Mouse (Mus musculus): ENCODE measurements around the gene Plcb1. TPM values are rescaled to one million over a fixed set of nuclear protein-coding genes. Genes with fewer than 3 reads are reported as not detected.
"Not testable (repeated sequence)": the region's sequence is repeated elsewhere in the genome, so short reads cannot be mapped to it uniquely, and the experiment has no call there.

Plcb1 gene
- total RNA-seq, 2 experiments from 2014 or later, result 180 to 200 TPM

GRCm38 (mm10) chr2:134937666-134938065 is 151.8 kb downstream of the Plcb1 start:
- no peak for DNase-seq (ENCODE audit: low spot score in 2 of 2)
- intact Hi-C loops (cut with DNase I), result no loop called here

GRCm38 (mm10) chr2:134942039-134942438 is 156.2 kb downstream of the Plcb1 start:
- no peak for DNase-seq (ENCODE audit: low spot score in 2 of 2)
- intact Hi-C loops (cut with DNase I), result no loop called here

DNA sequence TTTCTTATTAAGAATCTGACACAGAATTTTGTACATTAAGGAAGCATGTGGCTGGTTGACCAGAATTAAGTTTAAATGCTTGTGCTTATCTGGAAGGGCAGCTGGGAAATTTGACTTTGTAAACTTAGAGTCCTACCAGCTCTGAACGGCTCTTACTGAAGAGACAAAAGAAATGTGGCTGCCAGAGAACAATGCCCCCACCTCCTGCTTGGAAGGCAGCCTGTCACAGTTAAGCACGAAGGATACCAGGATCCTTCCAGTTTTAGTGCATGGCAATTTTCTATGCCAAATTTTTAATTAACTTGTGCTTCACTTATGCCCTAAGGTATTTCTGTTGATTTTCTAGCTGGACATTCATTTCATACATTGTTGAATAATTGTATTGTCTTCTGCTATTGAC is 157.1 kb downstream of the Plcb1 start:
- intact Hi-C loops (cut with DNase I), result no loop called here
- DNase-seq (ENCODE audit: low spot score in 2 of 2), result no peak

- no peak for DNase-seq (ENCODE audit: low spot score in 2 of 2)
- intact Hi-C loops (cut with DNase I), result no loop called here
These were observed 160.5 kb downstream of the Plcb1 start for GRCm38 (mm10) chr2:134946331-134946730.

DNA sequence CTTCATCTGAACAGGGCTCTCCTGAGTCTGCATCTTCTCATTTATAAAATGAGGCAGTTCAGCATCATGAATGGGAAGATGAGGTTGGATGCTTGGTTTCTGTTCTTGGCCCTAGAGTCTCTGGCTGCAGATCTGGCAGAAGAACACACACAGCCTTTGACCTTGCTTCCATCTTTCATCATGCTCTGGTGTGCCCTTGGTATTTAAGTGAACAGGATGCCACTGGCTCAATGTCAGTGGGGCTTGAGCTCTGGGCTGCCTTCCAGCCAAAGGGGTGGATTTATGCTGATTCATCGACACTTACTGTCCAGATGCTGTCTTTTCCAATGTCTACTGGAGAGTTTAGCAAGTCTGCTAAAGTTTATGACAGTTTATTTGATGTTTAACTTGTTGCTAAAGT is 161.0 kb downstream of the Plcb1 start:
- DNase-seq (ENCODE audit: low spot score in 2 of 2), result no peak
- intact Hi-C loops (cut with DNase I), result no loop called here

GRCm38 (mm10) chr2:134952088-134952487 is 166.2 kb downstream of the Plcb1 start:
- intact Hi-C loops (cut with DNase I), result no loop called here
- no peak for DNase-seq (ENCODE audit: low spot score in 2 of 2)

DNA sequence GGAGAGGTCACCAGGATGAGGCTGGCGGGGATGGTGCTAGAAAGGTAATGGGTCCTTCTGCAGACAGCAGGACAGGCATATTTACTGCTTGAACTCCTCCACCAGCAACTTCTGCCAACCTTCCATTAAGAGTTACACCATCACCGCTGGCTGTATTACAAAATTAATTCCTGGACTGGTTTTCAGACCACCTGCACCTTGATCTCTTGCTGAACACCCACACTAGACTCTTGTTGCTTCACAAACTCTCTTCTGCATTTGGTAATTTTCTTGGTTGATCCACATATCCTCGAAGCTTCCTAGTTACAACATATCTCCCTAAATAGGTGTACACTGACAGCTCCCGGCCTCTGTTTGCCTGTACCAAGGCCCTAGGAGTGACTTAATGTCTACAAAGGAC is 170.6 kb downstream of the Plcb1 start:
- intact Hi-C loops (cut with DNase I), result no loop called here
- no peak for DNase-seq (ENCODE audit: low spot score in 2 of 2)

DNA sequence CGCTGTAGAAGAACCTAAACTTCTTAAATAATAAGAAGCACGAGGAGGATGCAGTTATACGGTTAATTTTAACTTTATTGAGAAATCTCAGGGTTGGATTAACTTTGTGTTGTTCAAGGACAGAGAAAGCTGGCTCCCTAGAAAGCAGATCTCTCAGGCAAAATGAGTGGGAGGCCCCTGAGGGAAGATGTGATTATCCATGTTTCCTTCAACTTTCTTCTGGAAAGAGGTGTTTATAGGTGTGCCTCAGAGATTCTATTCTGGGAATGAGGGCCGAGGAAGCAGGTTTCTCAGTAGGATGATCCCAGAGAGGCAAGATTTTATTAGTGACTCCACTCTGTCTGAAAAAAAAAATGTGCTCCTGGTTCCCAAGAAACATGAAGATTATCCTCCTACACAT is 180.3 kb downstream of the Plcb1 start:
- intact Hi-C loops (cut with DNase I), result no loop called here
- DNase-seq (ENCODE audit: low spot score in 2 of 2), result peak in 1 of 2 experiments; percentile 60

GRCm38 (mm10) chr2:134968380-134968779 is 182.5 kb downstream of the Plcb1 start:
- no peak for DNase-seq (ENCODE audit: low spot score in 2 of 2)
- intact Hi-C loops (cut with DNase I), result no loop called here

- intact Hi-C loops (cut with DNase I), result no loop called here
- DNase-seq (ENCODE audit: low spot score in 2 of 2), result peak in 1 of 2 experiments; percentile 36
These were observed 186.5 kb downstream of the Plcb1 start for GRCm38 (mm10) chr2:134972376-134972775.

DNA sequence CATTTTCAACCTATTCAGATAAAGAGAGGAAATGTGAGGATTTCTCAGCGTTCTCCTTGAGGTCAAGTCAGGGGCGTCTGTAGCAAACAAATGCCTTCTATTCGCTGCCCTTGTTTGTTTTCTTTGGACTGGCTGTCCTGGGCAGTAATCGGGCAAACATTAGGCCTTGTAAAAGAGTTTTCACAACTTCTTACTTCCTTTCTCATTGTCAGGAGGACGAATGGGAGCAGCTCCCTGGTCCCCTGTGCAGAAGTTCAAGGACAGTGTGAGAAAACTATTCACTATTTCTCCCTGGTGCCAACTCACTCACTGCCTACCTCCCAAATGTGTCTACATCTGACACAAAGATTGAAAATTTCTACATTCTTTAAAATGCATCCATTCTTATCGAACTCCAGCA is 188.8 kb downstream of the Plcb1 start:
- DNase-seq (ENCODE audit: low spot score in 2 of 2), result no peak
- intact Hi-C loops (cut with DNase I), result no loop called here

DNA sequence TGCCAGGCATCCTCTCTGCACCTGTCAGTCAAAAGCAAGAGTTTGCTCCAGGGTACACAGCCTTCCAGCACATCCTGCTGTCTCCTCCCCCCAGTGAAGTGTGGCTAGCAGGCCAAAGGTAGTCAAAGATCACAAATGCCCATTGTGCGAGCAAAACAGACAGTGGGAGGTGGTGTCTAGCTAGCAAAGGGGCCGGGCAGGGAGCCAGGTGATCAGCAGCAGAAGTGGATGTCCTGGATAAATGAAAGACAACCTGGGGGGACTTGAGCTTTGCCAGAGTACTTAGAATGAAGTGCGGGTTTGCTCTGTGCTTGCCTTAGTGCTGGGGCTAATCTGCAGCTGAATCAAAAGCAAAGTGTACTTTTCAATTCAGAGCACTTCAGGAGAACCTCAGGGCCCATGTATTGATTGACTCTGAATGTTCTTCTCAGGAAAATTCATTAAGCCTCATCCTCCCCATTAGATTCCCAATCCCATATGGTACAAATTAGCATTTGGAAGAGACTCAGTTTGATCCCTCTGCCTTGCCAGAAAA is 191.0 kb downstream of the Plcb1 start:
- intact Hi-C loops (cut with DNase I), result no loop called here
- DNase-seq (ENCODE audit: low spot score in 2 of 2), result no peak

GRCm38 (mm10) chr2:134977641-134978040 is 191.8 kb downstream of the Plcb1 start:
- DNase-seq (ENCODE audit: low spot score in 2 of 2), result peak in 1 of 2 experiments; percentile 30

DNA sequence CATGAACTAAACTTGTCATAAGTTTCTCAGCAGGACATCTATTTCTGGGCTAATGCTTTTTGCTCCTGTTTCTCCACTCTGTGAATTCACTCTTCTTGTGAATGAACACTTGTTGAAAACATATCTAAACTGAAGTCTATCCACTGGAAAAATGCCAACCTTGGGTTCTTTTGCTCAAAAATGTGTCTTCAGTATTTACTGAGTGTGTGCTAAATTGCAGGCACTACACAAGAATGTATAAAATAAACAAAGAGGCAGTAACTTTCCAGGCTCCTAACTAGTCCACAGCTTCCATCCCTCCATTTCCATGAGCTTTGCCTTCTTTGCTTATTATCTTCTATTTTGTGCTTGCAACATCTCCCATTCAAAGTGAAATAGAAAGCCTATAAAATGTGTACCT is 195.5 kb downstream of the Plcb1 start:
- intact Hi-C loops (cut with DNase I), result no loop called here
- DNase-seq (ENCODE audit: low spot score in 2 of 2), result no peak

More at GRCm38 (mm10) chr2:134977641-134978040, 191.8 kb downstream of the Plcb1 start:
- intact Hi-C loops (cut with DNase I), result no loop called here

DNA sequence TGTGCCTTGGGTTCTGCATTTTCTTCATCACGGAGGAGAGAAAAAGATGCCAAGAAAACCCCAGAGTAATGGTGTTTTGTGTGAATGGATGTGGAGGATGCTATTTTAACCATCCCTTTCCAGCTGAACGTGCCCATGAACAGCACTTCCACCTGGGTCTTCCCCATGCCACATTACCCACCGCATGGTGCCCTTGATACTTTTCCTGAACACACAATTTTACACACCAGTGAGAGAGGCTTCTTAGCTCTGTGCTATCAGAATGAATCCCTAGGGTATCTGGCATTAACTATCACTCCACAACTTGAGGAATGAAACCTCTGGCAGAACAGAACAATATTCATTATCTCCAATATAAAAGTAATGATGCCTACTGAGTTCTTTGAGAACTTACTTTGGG is 199.0 kb downstream of the Plcb1 start:
- intact Hi-C loops (cut with DNase I), result no loop called here
- DNase-seq (ENCODE audit: low spot score in 2 of 2), result no peak

GRCm38 (mm10) chr2:134987978-134988377 is 202.1 kb downstream of the Plcb1 start:
- intact Hi-C loops (cut with DNase I), result no loop called here
- DNase-seq (ENCODE audit: low spot score in 2 of 2), result no peak

DNA sequence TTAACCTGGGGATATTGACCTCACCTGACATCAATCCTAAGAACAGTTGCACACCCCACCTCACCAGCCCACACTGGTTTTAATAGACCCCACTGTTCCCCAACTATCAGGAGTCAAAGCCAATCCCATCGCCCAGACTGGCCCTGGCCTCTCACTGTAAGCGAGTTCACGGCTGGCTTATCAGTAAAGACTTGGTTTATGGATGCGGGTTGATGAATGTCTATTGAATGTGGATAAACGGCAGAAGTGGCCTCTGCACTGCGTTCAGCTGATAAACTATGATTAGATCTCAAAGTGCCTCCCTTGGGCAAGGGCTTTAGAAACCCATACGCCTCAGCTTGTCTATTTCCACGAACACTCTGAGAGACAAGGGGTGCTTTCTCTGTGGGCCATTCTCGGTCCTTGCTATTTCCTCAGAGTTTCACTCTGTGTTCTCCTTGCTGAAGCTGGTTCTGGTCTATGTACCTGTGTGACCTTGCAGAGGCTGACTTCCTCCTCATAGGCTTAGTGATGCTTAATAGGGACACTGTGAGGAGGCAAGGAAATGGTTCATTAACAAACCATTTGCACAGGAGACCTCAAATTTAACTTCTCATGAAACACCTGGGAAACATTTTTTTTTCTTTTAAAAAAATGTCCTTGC is 203.9 kb downstream of the Plcb1 start:
- intact Hi-C loops (cut with DNase I), result no loop called here
- no peak for DNase-seq (ENCODE audit: low spot score in 2 of 2)

DNA sequence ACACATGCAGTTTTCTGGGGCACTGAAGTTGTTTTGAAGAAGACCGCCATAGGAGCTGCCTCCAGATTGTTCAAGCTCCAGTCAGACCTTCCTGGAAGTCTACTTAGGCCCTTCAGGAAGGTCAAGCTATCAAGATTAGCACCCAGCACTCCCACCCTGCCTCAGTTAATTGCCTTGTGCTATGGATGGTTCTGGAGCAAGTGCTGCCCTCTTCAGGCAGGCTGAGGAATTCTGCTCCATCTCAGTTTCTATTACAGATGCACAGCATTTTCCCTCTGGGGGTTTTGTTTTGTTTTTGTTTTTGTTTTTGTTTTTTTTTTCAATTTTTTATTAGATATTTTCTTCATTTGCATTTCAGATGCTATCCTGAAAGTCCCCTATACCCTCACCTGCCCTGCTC is 221.3 kb downstream of the Plcb1 start:
- intact Hi-C loops (cut with DNase I), result no loop called here
- no peak for DNase-seq (ENCODE audit: low spot score in 2 of 2)

DNA sequence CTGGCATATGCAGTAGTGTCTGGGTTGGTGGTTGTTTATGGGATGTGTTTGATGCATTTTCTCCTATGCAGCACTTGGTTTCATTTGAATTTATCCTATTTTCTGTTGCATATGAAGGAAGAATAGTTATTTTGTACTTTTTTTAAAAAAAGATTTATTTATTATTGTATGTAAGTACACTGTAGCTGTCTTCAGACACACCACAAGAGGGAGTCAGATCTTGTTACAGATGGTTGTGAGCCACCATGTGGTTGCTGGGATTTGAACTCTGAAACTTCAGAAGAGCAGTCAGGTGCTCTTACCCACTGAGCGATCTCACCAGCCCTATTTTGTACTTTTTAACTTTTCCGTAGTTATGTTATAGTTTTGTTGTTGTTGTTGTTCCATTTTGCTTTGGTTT is 222.0 kb downstream of the Plcb1 start:
- intact Hi-C loops (cut with DNase I); DNase-seq (ENCODE audit: low spot score in 2 of 2): not testable (repeated sequence)

DNA sequence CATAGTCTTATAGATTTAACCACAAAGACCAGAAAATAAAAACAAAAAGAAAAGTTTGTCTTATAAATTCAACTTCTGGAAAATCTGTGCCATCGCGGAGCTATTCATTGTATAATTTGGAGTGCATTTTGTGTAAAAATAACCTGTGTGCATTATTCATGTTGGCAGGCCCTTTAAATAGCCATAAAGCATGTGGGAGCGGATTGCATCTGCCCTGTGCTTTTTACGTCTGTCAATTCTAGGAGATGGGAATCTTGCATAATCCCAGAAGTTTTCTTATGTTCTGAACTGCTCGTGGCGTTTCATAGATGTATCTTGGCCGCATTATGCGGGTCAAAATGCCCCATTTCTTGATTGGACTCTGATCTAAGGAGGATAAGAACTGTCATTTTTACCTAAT is 224.5 kb downstream of the Plcb1 start:
- intact Hi-C loops (cut with DNase I), result loop anchor here (5.0 to 10.0 kb wide), 2 partner anchors 223 to 314 kb away; partner anchors contain the start of gene Plcb1
- DNase-seq (ENCODE audit: low spot score in 2 of 2), result peak in 1 of 2 experiments; percentile 88

- intact Hi-C loops (cut with DNase I), result loop anchor here (10.0 kb wide), 1 partner anchor 309 kb away; no protein-coding TSS in a partner anchor
- no peak for DNase-seq (ENCODE audit: low spot score in 2 of 2)
These were observed 229.6 kb downstream of the Plcb1 start for GRCm38 (mm10) chr2:135015501-135015900.

Data from left cerebral cortex, postnatal 25 days (tissue).